Mouse (Mus musculus): Measurements from ENCODE around the gene Gm45062.

- TF ChIP-seq POLR2A (IDR thresholded peaks at IDR 0.05; ENCODE audit: borderline replicate concordance, extremely low read depth, low read depth, low read length): no peak
- no peak for TF ChIP-seq CTCF (IDR thresholded peaks at IDR 0.05; ENCODE audit: insufficient read depth, low read length)
Observed at GRCm38 (mm10) chr6:8495109-8495826, 236.0 kb downstream of the Gm45062 start.
